Mouse (Mus musculus) liver, embryonic 14.5 days (tissue): ENCODE results near the gene Hoga1. TPM values are rescaled to one million over a fixed set of nuclear protein-coding genes. Genes with fewer than 3 reads are reported as not detected.

Experiments used
- ATAC-seq: fragments of 200-750 bp; cut with Nextera tagmentation; 2 replicates; pipeline ENCODE4 v1.8.0; 2017; ENCODE audit warnings: moderate number of reproducible peaks, mild to moderate bottlenecking, moderate library complexity; ENCODE audit not compliant: insufficient read depth
- DNase-seq, 3 experiments: peaks; one replicate each; pipeline ENCODE4 v3.0.0-alpha.2; 2012 to 2013; ENCODE audit warnings: low read depth in 3 of 3, low spot score in 3 of 3
- H3K27ac ChIP-seq: fragments of 300-500 bp; sonication (generic); 2 replicates; pipeline ENCODE4 v1.5.1; 2014; ENCODE audit warnings: moderate library complexity, mild to moderate bottlenecking, control low read depth, inconsistent platforms
- H3K27me3 ChIP-seq: fragments of 300-500 bp; sonication (generic); 2 replicates; pipeline ENCODE4 v1.6.1; 2014; ENCODE audit warnings: mild to moderate bottlenecking, low read length, moderate library complexity; ENCODE audit not compliant: control insufficient read depth, insufficient read depth
- H3K36me3 ChIP-seq: fragments of 300-500 bp; sonication (generic); replicated peaks from 2 replicates; pipeline ENCODE4 v1.6.1; 2014; ENCODE audit warnings: low read depth; ENCODE audit not compliant: control insufficient read depth, insufficient read depth
- H3K4me1 ChIP-seq, 2 experiments: fragments of 200-500 bp in 1 of 2; fragments of 300-500 bp in 1 of 2; sonication (generic) in 1 of 2; replicated peaks; 2 replicates each; pipeline ENCODE4 v1.6.1; 2012 to 2014; ENCODE audit warnings: antibody characterized with exemption in 1 of 2, inconsistent platforms in 1 of 2, low read length in 1 of 2; ENCODE audit not compliant: control insufficient read depth in 2 of 2, insufficient read depth in 2 of 2
- H3K4me2 ChIP-seq: fragments of 300-500 bp; sonication (generic); 2 replicates; pipeline ENCODE4 v1.6.1; 2014; ENCODE audit warnings: low read depth, mild to moderate bottlenecking, control low read depth, moderate library complexity
- H3K4me3 ChIP-seq, 2 experiments: fragments of 200-500 bp in 1 of 2; fragments of 300-500 bp in 1 of 2; sonication (generic) in 1 of 2; 2 replicates each; pipeline ENCODE4 v1.5.1; 2012 to 2014; ENCODE audit warnings: low read depth in 2 of 2, low read length in 2 of 2, mild to moderate bottlenecking in 2 of 2, control low read depth in 1 of 2, inconsistent platforms in 1 of 2, moderate library complexity in 1 of 2; ENCODE audit not compliant: insufficient read depth in 1 of 2
- H3K9ac ChIP-seq: fragments of 300-500 bp; sonication (generic); replicated peaks from 2 replicates; pipeline ENCODE4 v1.6.1; 2014; ENCODE audit warnings: mild to moderate bottlenecking, control low read depth, moderate library complexity
- H3K9me3 ChIP-seq: fragments of 300-500 bp; sonication (generic); 2 replicates; pipeline ENCODE4 v1.6.1; 2016; ENCODE audit warnings: low read length, mixed read lengths; ENCODE audit not compliant: control insufficient read depth
- CTCF ChIP-seq: IDR thresholded peaks from 2 replicates; pipeline ENCODE4 v1.5.1; 2016; ENCODE audit warnings: antibody characterized with exemption, low read depth, control low read depth
- EP300 ChIP-seq: IDR thresholded peaks from 2 replicates; pipeline ENCODE4 v1.6.1; 2016; ENCODE audit warnings: antibody characterized with exemption, low read depth
- WGBS: fragments of 180-500 bp; shearing (Covaris S2); extraction: QIAGEN DNeasy Blood & Tissue Kit; methylation state at CpG from one replicate; pipeline ENCODE4 v1.1.7; 2014; ENCODE audit not compliant: insufficient replicate concordance; 5-methylcytosine and 5-hydroxymethylcytosine counted together
- polyA plus RNA-seq, 2 experiments: library from polyadenylated mRNA; depleted of rRNA in 1 of 2; stranded (reverse) in 1 of 2; unstranded in 1 of 2; fragments of >200 nt; fragmentation: Nextera tagmentation in 1 of 2; extraction: Ambion mirVana in 1 of 2; gene quantifications; 2 replicates each; pipeline versions ENCODE4 v1.2.1 to v1.2.3; 2012 to 2014

The Hoga1 gene
- polyA plus RNA-seq, 2 experiments = 25.8 to 30.4 TPM

GRCm38 (mm10) chr19:42000446-42000958 lies 44.9 kb upstream of the Hoga1 start:
- TF ChIP-seq CTCF (no peak), EP300 (no peak)
- Histone ChIP-seq H3K4me3 (no peak overlapping the region), H3K36me3 (no peaks in the 10 kb centered on the region), H3K9ac (no peak overlapping the region), H3K4me2 (no peak overlapping the region), H3K27ac (no peak overlapping the region), H3K4me1 (peaks cover 0 to 15% of the 10 kb centered on the region in 2 experiments; a peak in 2 of 4 replicates), H3K27me3 (no peaks in the 10 kb centered on the region), H3K9me3 (no peaks in the 10 kb centered on the region)
- DNase-seq (no peak), ATAC-seq (no peak)
- WGBS = 55% methylated on average over 4 of the region's 4 CpGs

- peaks cover 0 to 21% of the 10 kb centered on the region in 2 experiments; a peak in 2 of 4 replicates for H3K4me1 ChIP-seq
- no peak for TF ChIP-seq EP300
- peak; percentile 11; the same call in 1 of the 2 replicates for TF ChIP-seq CTCF
- H3K4me3 ChIP-seq = no peak overlapping the region
- no peak overlapping the region for H3K9ac ChIP-seq
- no peaks in the 10 kb centered on the region for H3K27me3 ChIP-seq
- ATAC-seq = no peak
- DNase-seq = no peak
- H3K27ac ChIP-seq = no peak overlapping the region
- no peaks in the 10 kb centered on the region for H3K9me3 ChIP-seq
- H3K4me2 ChIP-seq = no peak overlapping the region
- H3K36me3 ChIP-seq = no peaks in the 10 kb centered on the region
- 58% methylated on average over 12 of the region's 12 CpGs for WGBS
Measured at GRCm38 (mm10) chr19:42001253-42001980, 44.0 kb upstream of the Hoga1 start.

DNA sequence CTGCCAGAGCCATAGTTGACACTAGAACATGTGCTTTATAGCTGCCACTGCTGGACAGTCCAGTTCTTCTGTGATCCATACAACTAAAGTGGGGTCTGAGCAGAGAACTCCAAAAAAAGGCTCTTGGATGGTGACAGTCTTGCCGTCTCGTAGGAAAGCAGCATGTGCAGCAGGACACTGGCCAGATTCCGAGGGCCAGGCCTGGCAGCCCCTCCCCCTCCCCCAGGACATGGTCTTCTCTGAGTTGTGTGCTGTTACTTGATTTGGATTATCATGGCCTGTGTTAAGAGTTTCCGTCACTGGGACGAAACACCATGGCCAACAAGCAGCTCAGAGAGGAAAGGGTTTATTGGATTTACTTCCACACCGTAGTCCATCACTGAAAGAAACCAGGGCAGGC lies 41.2 kb upstream of the Hoga1 start:
- Histone ChIP-seq H3K4me2 (no peak overlapping the region), H3K27ac (no peak overlapping the region), H3K27me3 (no peaks in the 10 kb centered on the region), H3K36me3 (no peaks in the 10 kb centered on the region), H3K4me3 (no peak overlapping the region), H3K4me1 (peaks cover 0 to 28% of the 10 kb centered on the region in 2 experiments; a peak in 2 of 4 replicates), H3K9me3 (no peaks in the 10 kb centered on the region), H3K9ac (no peak overlapping the region)
- WGBS = 51% methylated on average over 6 of the region's 6 CpGs
- TF ChIP-seq CTCF = no peak
- no peak for TF ChIP-seq EP300
- DNase-seq (no peak), ATAC-seq (no peak)

DNA sequence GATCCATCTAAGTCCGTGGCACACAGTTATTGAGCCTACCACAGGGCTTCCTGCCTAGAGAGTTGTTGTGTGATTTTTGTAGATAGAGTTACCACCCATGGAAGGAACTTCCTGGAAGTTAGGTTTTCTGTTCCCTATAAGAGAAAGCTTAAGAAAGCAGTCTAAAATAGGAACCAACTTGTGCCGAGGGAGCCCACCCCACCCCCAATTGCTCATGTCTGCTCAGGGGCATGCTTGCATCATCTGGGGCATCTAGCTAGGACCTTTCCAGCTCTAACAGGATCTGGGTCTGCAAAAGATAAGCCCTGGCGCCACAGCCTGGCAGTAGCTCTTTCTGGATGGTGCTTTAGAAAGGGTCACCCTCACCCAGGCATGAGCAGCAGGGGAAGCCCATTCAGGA lies 39.8 kb upstream of the Hoga1 start:
- no peaks in the 10 kb centered on the region for H3K9me3 ChIP-seq
- no peak overlapping the region for H3K27ac ChIP-seq
- 5% methylated on average over 3 of the region's 3 CpGs for WGBS
- no peak overlapping the region for H3K4me2 ChIP-seq
- DNase-seq (no peak), ATAC-seq (no peak)
- no peaks in the 10 kb centered on the region for H3K27me3 ChIP-seq
- H3K36me3 ChIP-seq = no peaks in the 10 kb centered on the region
- peaks cover 0 to 24% of the 10 kb centered on the region in 2 experiments; a peak in 2 of 4 replicates for H3K4me1 ChIP-seq
- no peak overlapping the region for H3K4me3 ChIP-seq
- H3K9ac ChIP-seq = no peak overlapping the region
- no peak for TF ChIP-seq CTCF
- TF ChIP-seq EP300 = no peak

- WGBS = 52% methylated on average over 8 of the region's 8 CpGs
- Histone ChIP-seq H3K4me3 (no peak overlapping the region), H3K27me3 (no peaks in the 10 kb centered on the region), H3K4me1 (peaks cover 0 to 18% of the 10 kb centered on the region in 2 experiments; a peak in 2 of 4 replicates), H3K27ac (no peak overlapping the region), H3K36me3 (no peaks in the 10 kb centered on the region), H3K9ac (no peak overlapping the region), H3K9me3 (no peaks in the 10 kb centered on the region), H3K4me2 (no peak overlapping the region)
- ATAC-seq (no peak), DNase-seq (no peak)
- TF ChIP-seq EP300 (no peak), CTCF (no peak)
Measured at GRCm38 (mm10) chr19:42006568-42006967, 38.8 kb upstream of the Hoga1 start.
